Mouse (Mus musculus): ENCODE measurements around the gene Adgrl4. TPM values are rescaled to one million over a fixed set of nuclear protein-coding genes. Genes with fewer than 3 reads are reported as not detected.

Gene Adgrl4
- polyA plus RNA-seq, 1 experiment = 2.5 TPM

DNA sequence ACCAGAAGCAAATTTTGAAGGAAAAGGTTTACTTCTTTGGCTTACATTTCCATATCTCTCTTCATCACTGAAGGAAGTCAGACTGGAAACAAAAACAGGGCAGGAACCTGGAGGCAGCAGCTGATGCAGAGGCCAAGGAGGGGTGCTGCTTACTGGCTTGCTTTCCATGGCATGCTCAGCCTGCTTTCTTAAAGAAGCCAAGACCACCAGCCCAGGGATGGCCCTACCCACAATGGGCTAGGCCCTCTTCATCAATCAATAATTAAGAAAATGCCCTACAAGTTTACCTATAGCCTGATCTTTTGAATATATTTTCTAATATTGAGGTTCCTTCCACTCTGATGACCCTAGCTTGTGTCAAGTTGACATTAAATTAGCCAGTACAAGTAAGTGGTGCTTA lies 20.8 kb upstream of the Adgrl4 start:
- Histone ChIP-seq H3K4me3 (ENCODE audit: extremely low read depth, insufficient read depth, insufficient read length) (no peak overlapping the region), H3K27ac (ENCODE audit: insufficient read depth, low read length) (no peak overlapping the region), H3K27me3 (ENCODE audit: control insufficient read depth, insufficient read depth, low read length) (no peaks in the 10 kb centered on the region), H3K4me1 (ENCODE audit: control insufficient read depth, insufficient read depth, insufficient read length) (no peaks in the 10 kb centered on the region), H3K36me3 (ENCODE audit: control insufficient read depth, insufficient read depth, low read length) (no peaks in the 10 kb centered on the region)
- no peak for DNase-seq (ENCODE audit: low read depth in 1 of 2, low spot score in 2 of 2)
- TF ChIP-seq CTCF (IDR thresholded peaks at IDR 0.05; ENCODE audit: extremely low read depth, insufficient read depth, insufficient read length, insufficient replicate concordance) = no peak
- TF ChIP-seq POLR2A (IDR thresholded peaks at IDR 0.05; ENCODE audit: low read depth, low read length) = no peak

DNA sequence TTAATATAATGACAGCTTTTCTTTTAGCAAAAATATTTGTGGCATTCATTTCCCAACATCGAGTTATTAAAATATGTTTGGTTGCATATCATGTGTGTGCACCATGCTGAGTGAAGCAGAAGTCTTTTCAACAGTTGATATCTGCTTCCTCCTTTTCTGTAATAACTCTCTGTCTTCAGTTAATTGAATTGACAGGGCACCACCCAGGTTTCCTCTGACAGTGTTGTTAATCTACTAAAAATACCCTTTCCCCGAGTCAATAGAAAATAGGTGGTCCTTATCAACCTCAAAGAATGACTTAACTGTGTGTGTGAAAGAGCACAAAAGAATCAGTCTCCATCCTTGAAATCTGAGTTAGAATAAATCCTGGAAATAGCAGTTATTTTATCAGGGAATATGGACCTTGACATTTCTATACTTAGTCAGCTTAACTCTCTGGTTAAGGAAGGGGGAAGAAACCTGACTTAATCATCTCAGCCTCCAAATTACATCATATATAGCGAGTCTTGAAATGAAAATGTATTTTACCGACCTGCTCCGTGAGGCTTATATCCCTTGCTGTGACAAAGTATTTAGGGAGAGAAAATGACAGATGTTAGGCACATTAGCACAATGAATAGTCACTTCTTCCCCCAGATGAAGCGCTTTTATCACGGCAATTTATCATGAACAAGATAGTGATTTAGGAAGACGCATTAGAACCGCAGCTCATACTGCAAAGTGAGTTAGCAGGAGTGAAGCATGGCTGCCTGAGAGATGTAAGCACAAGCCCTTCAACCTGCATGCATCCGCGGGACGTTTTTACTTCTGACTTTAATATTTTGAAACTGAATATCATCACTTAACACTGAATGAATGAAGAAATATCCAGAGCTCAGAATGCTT lies 19.8 kb upstream of the Adgrl4 start:
- WGBS = 8% methylated on average over 12 of the region's 12 CpGs
- Histone ChIP-seq H3K27ac (ENCODE audit: insufficient read depth, low read length) (no peak overlapping the region), H3K4me3 (ENCODE audit: extremely low read depth, insufficient read depth, insufficient read length) (no peak overlapping the region), H3K27me3 (ENCODE audit: control insufficient read depth, insufficient read depth, low read length) (no peaks in the 10 kb centered on the region), H3K36me3 (ENCODE audit: control insufficient read depth, insufficient read depth, low read length) (no peaks in the 10 kb centered on the region), H3K4me1 (ENCODE audit: control insufficient read depth, insufficient read depth, insufficient read length) (no peaks in the 10 kb centered on the region)
- TF ChIP-seq CTCF (IDR thresholded peaks at IDR 0.05; ENCODE audit: extremely low read depth, insufficient read depth, insufficient read length, insufficient replicate concordance) (no peak), POLR2A (IDR thresholded peaks at IDR 0.05; ENCODE audit: low read depth, low read length) (no peak)
- DNase-seq (ENCODE audit: low read depth in 1 of 2, low spot score in 2 of 2) = no peak

DNA sequence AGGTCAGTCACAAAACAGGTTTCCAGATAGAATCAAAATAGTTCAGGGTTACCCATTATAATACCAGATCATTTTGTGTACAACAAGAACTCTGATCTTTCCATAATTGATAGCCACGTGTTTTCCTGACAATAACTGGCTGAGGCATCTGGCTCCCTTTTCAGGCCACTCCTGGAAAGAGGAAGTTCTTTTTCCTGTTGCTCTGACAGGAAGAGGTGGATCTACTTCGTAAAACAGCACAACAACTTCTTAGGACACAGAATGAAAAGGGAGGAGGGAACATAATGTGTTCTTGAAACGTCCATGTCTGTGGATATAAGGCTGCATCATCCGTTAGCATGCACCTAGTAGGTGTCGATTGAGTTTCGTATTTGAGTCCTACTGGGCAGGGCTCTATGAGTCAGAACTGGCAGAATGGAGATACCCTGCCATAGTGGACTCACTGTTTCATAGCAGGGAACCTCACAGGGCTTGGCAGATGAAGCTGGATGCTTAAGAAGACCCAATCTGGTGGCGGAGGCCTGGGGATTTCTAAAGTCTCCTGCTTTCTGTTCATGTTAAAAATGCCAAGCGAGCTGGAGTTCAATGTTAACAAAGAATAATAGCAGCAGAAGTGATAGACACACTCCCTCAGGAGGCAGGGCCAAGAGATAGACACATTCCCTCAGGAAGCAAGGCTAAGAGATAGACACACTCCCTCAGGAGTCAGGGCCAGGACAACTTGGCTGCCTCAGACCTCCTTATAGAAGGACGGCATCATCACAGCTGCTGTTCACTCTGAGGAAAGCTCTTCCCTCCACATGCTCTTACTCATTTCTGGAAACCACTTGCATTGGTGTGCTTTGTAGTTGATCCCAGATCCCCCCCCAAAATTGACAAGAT lies 13.1 kb upstream of the Adgrl4 start:
- no peak for DNase-seq (ENCODE audit: low read depth in 1 of 2, low spot score in 2 of 2)
- no peak overlapping the region for H3K4me3 ChIP-seq (ENCODE audit: extremely low read depth, insufficient read depth, insufficient read length)
- H3K27ac ChIP-seq (ENCODE audit: insufficient read depth, low read length) = no peak overlapping the region
- H3K27me3 ChIP-seq (ENCODE audit: control insufficient read depth, insufficient read depth, low read length) = no peaks in the 10 kb centered on the region
- TF ChIP-seq CTCF (IDR thresholded peaks at IDR 0.05; ENCODE audit: extremely low read depth, insufficient read depth, insufficient read length, insufficient replicate concordance) = no peak
- no peak for TF ChIP-seq POLR2A (IDR thresholded peaks at IDR 0.05; ENCODE audit: low read depth, low read length)
- WGBS = 38% methylated on average over 9 of the region's 9 CpGs
- H3K36me3 ChIP-seq (ENCODE audit: control insufficient read depth, insufficient read depth, low read length) = no peaks in the 10 kb centered on the region
- no peaks in the 10 kb centered on the region for H3K4me1 ChIP-seq (ENCODE audit: control insufficient read depth, insufficient read depth, insufficient read length)

DNA sequence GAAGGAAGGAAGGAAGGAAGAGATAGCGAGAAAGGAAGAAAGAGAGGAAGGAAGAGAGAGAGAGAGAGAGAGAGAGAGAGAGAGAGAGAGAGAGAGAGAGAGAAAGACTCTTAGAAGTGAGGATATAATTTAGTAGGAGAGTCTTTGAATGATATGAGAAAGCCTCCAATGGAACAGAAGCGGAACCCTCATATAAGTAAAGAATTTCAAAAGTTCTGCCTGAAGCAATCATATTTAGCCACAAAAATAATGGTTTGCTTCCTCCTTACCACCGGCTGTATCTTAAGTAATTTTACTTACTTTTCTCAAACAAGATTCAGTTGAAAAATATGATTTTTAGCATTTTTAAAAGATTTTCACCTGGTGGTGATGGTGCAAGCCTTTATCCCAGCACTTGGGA lies 7.6 kb upstream of the Adgrl4 start:
- 70% methylated on average over 3 of the region's 3 CpGs for WGBS
- no peaks in the 10 kb centered on the region for H3K36me3 ChIP-seq (ENCODE audit: control insufficient read depth, insufficient read depth, low read length)
- H3K27ac ChIP-seq (ENCODE audit: insufficient read depth, low read length) = no peak overlapping the region
- DNase-seq (ENCODE audit: low read depth in 1 of 2, low spot score in 2 of 2) = no peak
- H3K4me3 ChIP-seq (ENCODE audit: extremely low read depth, insufficient read depth, insufficient read length) = no peak overlapping the region
- TF ChIP-seq CTCF (IDR thresholded peaks at IDR 0.05; ENCODE audit: extremely low read depth, insufficient read depth, insufficient read length, insufficient replicate concordance) (no peak), POLR2A (IDR thresholded peaks at IDR 0.05; ENCODE audit: low read depth, low read length) (no peak)
- H3K4me1 ChIP-seq (ENCODE audit: control insufficient read depth, insufficient read depth, insufficient read length) = no peaks in the 10 kb centered on the region
- no peaks in the 10 kb centered on the region for H3K27me3 ChIP-seq (ENCODE audit: control insufficient read depth, insufficient read depth, low read length)

DNA sequence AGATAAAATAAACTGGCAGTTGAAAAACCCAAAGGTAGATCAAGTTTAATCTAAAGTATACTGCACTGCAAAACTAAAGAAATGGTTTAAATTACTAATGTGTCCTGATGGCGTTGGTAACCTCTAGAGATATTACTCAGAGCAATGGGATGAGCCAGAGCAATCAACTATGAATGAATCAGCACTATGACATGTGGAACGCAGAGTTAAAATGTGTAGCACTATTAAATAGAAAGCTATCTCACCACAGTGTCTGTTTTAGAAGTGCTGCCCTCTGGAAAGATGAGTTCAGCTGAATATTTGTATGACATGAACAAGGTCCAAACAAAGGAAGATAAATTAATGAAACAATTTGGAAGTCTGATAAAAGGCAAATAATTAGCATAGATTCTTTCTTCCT lies 6.2 kb upstream of the Adgrl4 start:
- Histone ChIP-seq H3K27ac (ENCODE audit: insufficient read depth, low read length) (no peak overlapping the region), H3K27me3 (ENCODE audit: control insufficient read depth, insufficient read depth, low read length) (no peaks in the 10 kb centered on the region), H3K4me1 (ENCODE audit: control insufficient read depth, insufficient read depth, insufficient read length) (no peaks in the 10 kb centered on the region), H3K4me3 (ENCODE audit: extremely low read depth, insufficient read depth, insufficient read length) (no peak overlapping the region), H3K36me3 (ENCODE audit: control insufficient read depth, insufficient read depth, low read length) (no peaks in the 10 kb centered on the region)
- DNase-seq (ENCODE audit: low read depth in 1 of 2, low spot score in 2 of 2) = no peak
- WGBS = 71% methylated on average over 2 of the region's 2 CpGs
- TF ChIP-seq POLR2A (IDR thresholded peaks at IDR 0.05; ENCODE audit: low read depth, low read length) (no peak), CTCF (IDR thresholded peaks at IDR 0.05; ENCODE audit: extremely low read depth, insufficient read depth, insufficient read length, insufficient replicate concordance) (no peak)

DNA sequence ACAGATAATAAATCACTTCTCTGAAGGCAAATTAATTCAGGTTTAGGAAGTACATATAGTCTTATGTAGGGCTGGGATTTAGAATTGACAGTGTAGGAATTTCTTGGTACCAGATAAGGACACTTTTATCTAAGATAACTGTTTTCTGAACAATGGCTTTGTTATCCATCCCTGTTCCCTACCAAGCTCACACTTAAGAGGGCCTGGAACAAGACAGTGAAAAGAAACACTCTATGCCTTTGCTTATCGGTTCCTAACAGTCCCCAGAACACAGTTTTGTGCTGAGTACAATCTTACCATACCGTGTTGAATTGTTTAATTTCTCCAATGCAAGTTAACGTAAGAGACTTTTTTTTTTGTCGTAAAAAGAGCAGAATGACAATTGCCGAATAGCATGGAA lies 677 bp downstream of the Adgrl4 start:
- Histone ChIP-seq H3K36me3 (ENCODE audit: control insufficient read depth, insufficient read depth, low read length) (no peaks in the 10 kb centered on the region), H3K4me1 (ENCODE audit: control insufficient read depth, insufficient read depth, insufficient read length) (no peaks in the 10 kb centered on the region), H3K27me3 (ENCODE audit: control insufficient read depth, insufficient read depth, low read length) (no peaks in the 10 kb centered on the region), H3K4me3 (ENCODE audit: extremely low read depth, insufficient read depth, insufficient read length) (no peak overlapping the region), H3K27ac (ENCODE audit: insufficient read depth, low read length) (no peak overlapping the region)
- TF ChIP-seq CTCF (IDR thresholded peaks at IDR 0.05; ENCODE audit: extremely low read depth, insufficient read depth, insufficient read length, insufficient replicate concordance) (no peak), POLR2A (IDR thresholded peaks at IDR 0.05; ENCODE audit: low read depth, low read length) (no peak)
- DNase-seq (ENCODE audit: low read depth in 1 of 2, low spot score in 2 of 2) = no peak
- 17% methylated on average over 5 of the region's 5 CpGs for WGBS

Data from spleen, adult 2 months (tissue).